Mouse (Mus musculus) spleen, postnatal 10 days (tissue): ENCODE measurements around the gene Gm45140.

Experiments
- DNase-seq, 2 experiments: peaks; one replicate each; pipeline ENCODE4 v3.0.0; 2021 to 2022; ENCODE audit warnings: low spot score in 2 of 2

Gene Gm45140

DNA sequence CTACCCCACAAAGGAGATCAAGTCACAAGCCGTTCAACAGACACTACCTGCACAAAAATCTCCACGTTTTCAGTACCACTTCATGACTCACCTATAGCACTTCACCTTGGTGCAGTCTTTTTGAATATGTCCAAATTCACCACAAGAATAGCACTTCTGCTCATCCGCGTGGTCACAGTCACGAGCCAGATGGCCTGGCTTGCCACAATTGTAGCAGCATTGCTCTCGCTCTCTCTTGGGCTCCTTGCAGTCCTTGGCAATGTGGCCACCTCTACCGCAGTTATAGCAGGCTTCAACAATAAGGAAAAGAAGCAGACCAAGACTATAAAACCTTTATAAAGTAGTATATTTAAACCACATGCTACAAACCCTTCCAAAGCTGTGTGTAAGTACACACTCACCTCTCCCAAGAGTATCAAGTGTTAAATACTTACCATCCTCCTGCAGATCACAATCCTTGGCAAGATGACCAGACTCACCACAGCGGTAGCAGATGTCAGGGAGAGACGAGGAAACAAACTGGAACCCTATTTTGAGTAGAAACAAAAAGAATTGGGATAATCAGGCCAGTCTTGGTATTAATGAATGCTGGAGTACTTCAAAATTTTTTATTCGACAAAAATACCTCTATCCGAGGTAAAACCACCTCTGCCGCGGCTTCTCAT, 9.6 kb upstream of the Gm45140 start:
- DNase-seq, result no peak

DNA sequence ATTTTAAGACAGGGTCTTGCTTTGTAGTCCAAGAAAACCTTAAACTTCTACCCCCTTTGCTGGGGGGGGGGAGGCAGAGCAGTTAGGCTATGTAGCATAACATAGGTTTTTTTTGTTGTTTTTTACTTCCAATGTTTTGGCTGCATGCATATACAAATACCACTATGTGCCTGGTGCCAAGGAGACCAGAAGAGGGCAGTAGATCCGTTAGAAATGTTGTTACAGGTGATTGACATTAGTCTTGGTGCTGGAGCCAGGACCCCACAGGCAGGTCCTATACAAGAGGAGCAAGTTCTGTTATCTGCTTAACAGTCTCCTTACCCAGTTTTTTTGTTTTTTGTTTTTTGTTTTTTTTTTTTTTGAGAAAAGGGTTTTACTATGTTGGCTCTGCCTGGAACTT, 6.7 kb upstream of the Gm45140 start:
- DNase-seq, result no peak

DNA sequence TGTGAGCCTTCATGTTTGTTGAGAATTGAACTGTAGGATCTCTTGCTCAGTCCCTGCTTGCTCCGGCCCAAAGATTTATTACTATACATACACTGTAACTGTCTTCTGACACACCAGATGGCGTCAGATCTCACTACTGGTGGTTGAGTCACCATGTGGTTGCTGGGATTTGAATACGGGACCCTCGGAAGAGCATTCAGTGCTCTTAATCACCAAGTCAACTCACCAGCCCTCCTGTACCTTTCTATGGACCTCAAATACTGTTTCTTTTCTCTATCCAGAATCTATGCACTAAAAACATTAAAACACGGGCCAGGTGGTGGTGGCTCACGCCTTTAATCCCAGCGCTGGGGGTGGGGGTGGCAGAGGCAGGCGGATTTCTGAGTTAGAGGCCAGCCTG, 6.0 kb upstream of the Gm45140 start:
- no peak for DNase-seq

DNA sequence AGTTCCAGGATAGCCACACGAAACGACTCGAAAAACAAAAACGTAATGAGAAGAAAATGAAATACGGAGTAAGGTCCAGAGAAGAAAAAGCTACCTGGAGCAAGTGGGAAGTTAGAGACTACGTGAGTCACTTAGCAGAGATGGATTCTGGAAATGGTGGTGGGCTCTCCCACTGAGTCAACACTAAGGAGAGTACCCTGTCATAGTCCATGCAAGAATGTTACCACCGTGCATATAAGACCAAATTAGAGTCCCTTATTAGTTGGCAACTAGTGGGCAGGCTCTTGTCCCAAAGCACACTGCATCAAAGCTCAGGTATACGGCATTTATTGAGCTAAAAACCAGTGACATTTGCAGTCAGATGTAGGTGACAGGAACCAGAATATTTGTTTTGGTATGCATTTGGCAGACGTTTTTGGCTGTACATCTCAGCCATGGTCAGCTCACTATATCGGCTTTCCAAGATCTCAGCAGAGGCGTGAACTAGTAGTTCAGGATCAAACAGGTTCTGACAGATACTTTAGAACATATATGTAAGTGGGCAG, 4.3 kb upstream of the Gm45140 start:
- DNase-seq, result no peak

DNA sequence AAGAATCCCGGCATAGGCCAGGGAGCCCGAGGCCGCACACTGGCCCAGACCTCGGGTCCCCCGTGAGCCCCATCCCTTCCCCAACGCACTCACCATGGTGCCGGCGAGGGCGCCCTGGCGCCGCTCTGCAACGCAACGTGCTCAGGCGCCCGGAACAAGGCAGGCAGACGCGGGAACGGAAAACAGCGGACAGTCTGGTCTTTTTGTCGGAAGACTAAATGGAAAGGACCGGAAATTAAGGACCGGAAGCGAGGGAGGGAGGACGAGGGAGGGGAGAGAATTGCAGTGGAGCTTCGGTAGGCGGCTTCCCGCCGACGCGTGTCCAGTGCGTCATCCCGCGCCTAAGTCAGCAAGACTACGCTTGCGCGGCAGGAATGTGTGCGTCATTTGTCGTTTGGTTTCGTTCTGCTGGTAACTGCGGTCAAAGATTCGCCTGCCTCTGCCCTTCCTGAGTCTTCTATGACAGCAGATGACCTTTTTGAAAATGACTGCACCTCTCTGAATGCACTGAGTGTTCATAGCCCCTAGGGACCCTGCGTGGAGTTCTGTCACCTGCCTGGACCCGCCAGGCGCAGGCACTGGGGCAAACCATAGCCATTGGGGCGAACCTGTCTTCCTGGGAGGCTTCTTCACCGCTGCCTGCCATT, 3.1 kb upstream of the Gm45140 start, which contains the start of gene Isy1:
Gene Isy1, minus strand, starts transcription at position 248 of the 647 bp plus-strand sequence.
- peak; percentile 82 to 93 for DNase-seq

DNA sequence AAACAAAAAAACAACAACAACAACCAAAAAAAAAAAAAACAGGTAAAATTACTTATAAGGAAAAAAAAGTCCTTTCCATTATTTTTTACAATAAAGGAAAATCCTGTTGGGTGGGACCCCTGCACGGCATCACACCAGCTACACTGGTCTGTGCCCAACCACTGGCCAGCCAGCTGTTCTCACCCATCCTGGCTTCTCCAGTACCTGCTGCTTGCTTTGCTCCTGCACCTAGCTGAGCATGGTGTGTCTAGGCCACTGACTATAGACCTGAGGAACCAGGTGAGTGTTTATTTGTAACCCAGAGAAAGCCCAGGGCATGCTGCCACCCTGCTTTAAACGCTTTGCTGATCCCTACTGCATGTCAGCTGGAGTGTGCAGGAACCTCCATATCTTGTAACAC, 15.2 kb downstream of the Gm45140 start:
- no peak for DNase-seq

DNA sequence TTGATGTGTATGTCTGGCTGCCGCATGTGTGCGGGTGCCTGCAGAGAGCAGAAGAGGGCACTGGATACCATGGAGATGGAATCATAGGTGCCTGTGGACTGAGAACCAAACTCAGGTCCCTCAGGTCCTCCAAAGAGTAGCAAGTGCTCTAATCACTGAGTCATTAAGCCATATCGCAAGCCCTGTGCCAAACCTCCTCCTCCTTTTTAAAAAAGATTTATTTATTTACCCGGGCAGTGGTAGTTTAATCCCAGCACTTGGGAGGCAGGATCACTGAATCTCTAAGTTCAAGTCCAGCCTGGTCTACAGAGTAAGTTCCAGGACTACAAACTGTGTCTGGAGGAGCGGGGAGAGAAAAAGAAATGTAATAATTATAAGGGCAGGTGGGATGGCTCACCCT, 21.1 kb downstream of the Gm45140 start:
- no peak for DNase-seq

DNA sequence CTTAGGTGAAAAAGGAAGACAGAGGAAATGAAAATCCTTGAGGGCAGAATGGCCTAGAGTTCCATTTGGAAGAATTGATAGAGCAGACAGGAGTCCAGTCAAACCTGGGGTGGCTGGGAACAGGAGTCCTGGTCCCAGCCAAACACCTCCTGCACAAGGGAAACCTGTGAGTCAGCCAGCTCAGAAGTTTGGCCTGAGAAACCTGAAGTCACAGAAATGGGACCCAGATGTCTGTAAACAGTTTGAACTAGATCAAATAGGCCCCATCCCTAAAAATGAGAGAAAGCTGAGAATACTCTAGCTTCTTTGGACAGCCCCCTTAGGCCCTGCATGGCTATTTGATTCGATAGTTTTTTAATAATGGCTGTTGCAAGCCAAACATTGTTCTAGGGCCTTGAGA, 22.9 kb downstream of the Gm45140 start:
- no peak for DNase-seq

DNA sequence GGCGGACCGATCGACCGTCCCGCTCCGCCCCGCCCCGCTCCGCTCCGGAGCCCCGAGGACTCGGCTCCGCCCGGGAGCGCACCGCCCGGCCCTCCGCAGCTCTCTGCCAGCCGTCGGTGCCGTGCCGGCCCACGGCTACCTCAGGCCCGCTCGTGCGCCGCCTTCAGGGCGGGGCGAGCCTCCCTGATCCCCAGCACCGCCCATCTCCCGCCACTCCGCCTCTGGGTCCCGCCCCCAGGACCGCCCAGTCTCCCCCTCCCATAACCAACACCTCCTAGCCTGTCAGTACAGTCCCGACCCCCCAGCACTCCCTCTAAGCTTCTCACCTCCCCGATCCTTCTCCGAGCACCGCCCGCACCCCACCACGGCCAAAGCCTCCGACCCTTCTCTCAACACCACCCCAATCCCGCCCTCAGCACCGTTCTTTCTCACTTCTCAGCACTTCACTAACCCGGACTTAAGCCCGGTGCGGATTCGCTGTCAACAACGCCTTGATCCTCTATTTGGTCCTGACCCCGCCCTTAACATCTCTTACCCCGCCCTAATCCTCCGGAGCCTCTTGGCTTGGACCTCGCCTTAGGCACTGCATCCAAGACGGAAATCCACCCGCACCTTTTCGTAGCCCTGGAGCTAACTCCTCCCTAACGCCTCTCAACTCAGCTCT, 23.8 kb downstream of the Gm45140 start, which contains the start of gene Rab43:
Gene Rab43, minus strand, starts transcription at position 490 of the 664 bp plus-strand sequence.
- peak; percentile 92 to 95 for DNase-seq

DNA sequence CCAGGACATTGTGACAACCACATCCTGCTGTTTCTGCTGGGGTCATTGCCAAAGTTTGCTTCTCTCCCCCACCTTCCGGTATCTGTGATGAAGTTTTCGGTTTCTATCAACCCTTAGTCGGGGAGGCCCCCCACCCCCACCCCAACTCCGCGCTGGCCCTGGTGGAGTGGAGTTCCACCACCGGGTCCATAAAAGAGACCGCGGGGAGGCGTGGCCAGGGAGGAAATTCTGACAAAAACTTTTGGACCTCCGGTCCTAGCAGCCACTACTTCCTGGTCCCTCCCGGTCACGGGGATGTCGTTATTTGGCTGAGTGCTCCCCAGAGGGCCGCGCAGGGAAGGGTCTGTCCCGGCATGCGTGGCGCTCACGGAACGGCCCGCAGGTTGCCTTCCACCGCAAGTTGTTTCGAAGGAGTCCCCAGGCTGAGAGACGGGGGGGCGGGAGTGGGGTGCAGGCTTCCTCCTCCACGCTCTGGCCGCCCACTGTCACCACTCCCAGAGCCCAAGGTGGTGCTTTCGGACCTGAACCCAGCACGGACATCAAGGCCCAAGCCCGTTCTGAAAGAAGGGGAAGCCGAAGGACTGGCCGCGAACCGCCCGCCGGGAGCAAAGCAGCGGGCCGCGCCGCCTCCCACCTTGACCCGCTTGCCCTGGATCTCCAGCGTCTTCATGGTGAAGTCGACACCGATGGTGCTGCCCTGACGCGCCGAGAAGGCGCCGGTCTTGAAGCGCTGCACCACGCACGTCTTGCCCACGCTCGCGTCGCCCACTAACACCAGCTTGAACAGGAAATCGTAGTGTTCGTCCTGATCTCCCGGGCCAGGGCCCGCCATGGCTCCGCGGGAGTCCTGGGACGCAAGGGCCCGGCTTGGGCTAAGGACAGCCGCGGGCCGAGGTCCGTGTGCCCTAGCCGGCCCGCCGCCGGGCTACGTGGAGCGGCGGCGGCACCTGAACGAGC, 24.6 kb downstream of the Gm45140 start:
- DNase-seq, result peak; percentile 79

DNA sequence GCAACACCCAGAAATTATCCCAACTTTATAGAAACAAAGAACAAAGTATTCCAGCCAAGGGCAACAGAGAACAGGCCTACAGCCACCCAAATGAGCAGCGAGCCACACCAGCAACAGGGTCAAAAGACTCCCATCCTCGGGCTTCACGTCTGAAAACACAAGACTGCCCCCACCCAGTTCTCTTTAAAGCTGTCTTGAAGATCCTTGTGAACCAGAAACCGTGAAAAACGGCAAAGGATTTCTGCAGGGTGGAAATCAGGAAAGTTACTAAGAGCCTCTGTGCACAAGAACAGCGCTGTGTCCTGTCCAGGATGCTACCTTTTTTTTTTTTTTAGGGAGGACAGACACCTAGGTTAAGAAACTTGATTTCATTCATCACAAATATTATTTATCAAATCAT, 25.3 kb downstream of the Gm45140 start:
- peak; percentile 35 to 43 for DNase-seq

DNA sequence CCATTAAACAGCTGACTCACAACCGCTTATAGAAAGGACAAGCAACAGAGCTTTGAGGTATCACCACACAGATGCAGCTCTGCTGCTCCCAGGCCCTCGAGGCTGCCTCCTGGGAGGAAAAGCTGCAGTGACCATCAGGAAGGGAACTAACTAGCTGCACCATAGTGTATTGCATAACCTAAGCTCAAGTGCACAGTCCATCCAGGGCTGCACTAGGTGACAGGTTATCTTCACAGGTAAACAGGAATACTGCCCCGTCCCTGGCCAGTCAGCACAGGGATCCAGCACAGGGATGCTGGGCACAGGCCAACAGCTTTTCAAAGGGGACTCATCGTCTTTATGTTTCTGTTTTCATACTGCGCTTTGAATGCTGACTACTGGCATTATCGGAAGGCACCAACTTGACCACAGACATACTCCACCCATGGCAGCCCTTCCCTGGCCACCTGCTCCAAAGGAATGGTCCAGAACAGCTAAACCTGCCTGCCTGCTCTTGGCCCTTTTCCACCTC, 25.9 kb downstream of the Gm45140 start:
- DNase-seq, result peak; percentile 57 to 73

DNA sequence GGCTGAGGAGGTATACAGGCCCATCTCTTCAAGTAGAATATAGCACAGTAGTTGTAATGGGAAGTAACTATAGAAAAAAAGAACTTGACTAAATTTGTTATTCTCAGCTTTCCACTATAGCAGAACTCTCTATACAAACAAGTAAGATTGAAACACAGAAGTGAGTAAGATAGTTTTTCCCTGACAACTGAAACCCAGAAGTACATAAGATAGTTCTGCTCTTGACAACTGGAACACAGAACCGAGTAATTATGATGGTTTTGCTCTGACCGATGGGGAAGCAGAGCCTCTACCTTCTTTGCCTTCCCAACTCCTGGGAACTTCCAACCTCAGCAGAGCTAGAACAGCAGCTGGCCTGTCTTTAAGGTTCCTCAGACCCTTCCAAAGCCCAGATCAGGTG, 26.5 kb downstream of the Gm45140 start:
- no peak for DNase-seq

DNA sequence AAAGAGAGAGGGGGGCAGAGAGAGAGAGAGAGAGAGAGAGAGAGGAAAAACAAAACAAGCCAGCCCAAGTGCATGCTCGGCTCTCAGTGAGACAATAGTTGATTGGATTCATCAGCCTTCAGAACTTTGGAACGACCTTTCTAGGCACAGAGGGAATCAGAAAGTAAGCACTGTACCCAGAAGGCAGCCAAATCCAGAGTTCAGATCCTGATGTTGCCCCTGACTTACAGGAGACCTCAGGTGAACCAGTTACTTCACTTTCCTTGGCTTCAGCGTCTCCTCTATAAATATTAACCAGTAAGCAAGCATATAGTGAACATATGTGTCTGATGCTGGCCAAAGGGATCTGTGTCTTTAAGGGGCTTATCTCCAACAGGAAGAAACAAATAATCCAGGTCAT, 27.1 kb downstream of the Gm45140 start:
- peak in 1 of 2 experiments; percentile 28 for DNase-seq

DNA sequence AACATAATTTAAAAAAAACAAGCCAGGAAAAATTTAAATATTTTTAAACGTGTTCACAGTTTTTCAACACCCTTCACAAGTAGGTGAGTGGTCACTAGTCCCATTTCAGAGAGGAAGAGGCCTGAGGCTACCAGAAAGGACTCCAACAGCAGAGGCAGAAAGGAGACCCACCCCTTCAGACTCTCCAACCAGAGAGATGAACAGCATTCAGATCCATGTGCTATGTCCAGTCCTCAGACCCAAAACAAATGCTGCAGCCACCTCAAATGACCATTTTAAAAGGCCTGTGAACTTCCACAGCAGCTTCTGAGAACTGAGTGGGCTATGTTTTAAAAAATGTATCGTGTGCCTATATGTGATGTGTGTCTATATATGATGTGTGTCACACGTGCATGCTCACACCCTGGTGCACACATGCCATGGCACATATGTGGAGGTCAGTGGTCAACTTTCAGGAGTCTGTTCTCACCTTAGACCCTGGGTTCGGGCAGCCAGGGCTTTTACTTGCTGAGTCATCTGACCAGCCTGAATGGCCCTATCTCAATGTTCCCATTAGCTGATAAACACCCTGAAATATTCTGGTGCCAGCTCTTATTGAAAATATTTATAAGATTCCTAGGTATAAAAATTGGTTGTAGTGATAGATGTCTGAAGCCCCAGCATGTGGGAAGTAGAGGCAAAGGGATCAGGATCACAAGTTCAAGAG, 27.7 kb downstream of the Gm45140 start:
- peak in 1 of 2 experiments; percentile 43 for DNase-seq

DNA sequence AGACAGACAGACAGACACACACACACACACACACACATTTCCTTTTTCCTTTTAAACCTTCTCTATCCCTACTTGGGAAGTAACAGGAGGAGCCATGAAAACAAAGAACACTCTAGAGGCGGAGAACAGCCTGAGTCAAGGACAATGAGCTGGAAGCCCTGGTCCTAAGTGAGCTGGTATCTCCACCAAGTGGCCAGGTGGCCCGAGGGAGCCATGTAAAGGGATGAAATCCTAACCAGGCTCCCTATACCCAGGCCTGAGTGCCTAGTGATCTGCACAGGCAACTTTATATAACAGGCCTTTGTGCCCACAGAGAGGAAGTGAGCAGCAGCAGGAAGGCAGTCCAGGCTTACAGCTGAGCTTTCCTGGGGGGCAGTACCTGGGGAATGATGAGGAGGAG, 28.7 kb downstream of the Gm45140 start:
- peak in 1 of 2 experiments; percentile 24 for DNase-seq

DNA sequence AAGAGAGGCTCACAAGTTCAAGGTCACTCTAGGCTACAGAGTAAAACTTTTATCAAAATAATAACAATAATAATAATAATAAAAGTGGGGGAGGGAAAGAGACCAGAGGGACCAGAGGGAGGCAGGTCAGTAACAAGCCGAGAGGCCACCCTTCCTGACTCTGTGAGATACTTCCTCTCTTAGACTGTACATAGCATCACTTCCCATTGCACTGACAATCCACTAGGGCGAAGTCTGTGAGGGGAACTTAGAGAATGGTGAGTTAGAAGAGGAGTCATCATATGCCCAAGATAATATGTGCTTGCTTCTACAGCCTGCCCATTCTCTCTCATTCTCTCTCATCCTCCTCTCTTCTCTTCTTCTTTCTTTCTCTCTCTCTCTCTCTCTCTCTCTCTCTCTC, 29.6 kb downstream of the Gm45140 start:
- DNase-seq, result no peak

DNA sequence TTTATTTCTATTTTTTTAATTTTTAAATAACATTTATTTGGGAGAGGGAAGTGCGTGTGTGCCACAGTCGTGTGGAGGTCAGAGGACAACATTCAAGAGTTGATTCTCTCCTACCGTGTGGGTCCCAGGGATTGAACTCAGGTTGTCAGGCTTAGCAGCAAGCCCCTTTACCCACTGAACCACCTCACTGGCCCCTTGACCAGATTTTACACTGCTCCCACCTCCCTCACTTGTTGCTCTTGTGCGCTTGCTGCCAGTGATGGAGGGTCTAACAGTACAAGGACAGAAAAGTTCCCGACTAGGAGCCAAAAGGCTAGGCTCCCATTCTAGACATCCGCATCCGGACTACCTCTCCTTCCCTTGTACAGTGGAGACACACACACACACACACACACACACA, 30.1 kb downstream of the Gm45140 start:
- no peak for DNase-seq

DNA sequence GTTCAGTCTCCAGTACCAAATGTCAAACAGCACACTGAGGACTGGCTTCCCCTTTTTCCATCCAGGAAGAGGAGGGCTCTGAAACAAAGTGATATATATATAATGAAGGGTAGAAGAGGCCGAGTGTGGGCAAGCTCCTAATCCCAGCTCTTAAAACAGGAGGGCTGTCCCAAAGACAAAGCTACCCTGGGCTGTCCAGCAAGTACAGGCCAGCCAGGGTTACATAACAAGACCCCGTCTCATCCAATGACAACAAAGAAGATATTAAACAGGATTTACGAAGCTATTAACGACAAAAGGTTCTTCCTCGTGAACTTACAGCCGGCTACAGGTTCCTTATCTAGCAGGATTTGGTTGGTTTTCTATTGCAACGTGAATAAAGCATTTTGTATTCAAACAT, 30.7 kb downstream of the Gm45140 start:
- no peak for DNase-seq

DNA sequence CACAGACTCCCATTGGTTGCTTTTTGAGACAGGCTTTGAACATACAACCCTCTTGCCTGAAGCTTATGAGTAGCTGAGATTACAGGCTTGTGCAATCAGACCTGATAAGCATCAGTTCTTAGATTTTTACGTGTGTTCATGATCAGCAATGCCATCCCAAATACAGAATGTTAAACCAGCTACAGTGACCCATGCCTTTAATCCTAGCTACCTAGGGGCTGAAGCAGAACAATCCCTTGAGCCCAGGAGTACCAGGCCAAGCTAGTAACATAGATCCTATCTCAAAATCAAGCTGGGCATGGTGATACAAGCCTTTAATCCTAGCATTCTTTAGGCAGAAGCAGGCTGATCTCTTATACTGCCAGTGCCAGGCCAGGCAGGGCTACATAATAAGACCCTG, 31.6 kb downstream of the Gm45140 start:
- DNase-seq, result no peak

DNA sequence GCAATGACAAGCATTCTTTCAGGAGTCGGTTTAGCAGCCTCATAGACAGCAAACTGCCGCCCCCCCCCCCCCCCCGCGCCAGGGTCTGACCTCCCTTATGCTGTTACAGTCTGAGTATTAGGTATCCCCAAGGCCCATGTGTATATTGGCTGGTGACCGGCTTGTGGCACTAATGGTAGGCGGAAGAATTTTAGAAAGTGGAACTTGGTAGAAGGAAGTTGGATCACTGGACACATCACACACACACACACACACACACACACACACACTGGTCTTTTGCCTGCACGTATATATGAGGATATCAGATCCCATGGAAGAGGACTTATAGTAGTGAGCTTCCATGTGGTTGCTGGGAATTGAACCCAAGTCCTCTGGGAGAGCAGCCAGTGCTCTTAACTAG, 33.1 kb downstream of the Gm45140 start:
- no peak for DNase-seq
